Mouse (Mus musculus): ENCODE data around the gene Snai3. TPM values are rescaled to one million over a fixed set of nuclear protein-coding genes. Genes with fewer than 3 reads are reported as not detected.

Gene Snai3
- total RNA-seq (2021) = under 1 TPM; 0.55 to 0.63 TPM

- peak; percentile 50 for DNase-seq
Observed at GRCm38 (mm10) chr8:122460524-122461472, at the start of gene Snai3. TSS of gene Snai3 (minus strand) at chr8:122460733.

GRCm38 (mm10) chr8:122500856-122501255 is 40.3 kb upstream of the Snai3 start:
- DNase-seq = peak; percentile 85

GRCm38 (mm10) chr8:122497912-122498311 is 37.4 kb upstream of the Snai3 start:
- DNase-seq = no peak

DNA sequence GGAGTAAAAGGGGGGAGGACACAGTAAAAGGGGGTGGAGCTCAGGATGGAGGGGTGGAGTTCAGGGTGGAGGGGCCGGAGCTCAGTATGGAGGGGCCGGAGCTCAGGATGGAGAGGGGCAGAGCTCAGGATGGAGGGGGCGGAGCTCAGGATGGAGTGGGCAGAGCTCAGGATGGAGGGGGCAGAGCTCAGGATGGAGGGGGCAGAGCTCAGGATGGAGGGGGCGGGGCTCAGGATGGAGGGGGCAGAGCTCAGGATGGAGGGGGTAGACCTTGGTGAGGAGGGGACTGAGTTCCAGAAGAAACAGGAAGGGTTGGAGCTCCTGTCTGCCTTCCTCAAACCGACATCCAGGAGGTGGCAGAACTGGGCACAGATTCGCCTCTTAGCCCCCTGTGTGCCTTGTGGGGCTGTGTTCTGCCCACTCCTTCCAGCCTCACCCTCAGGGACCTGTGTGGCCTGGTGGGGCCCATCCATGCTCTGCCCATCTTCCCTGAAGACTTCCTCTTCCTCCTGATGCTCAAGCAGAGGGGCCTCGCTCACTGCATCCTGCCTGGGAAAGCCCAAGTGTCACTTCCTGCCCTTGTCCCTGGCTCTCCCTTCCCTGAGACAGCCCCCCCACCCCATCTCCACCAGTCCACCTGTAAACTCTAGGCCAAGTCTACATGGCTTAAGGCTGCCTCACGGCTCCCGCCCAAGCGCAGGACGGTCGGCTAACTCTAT is 36.6 kb upstream of the Snai3 start:
- DNase-seq = peak; percentile 43

GRCm38 (mm10) chr8:122488387-122488786 is 27.9 kb upstream of the Snai3 start:
- no peak for DNase-seq

DNA sequence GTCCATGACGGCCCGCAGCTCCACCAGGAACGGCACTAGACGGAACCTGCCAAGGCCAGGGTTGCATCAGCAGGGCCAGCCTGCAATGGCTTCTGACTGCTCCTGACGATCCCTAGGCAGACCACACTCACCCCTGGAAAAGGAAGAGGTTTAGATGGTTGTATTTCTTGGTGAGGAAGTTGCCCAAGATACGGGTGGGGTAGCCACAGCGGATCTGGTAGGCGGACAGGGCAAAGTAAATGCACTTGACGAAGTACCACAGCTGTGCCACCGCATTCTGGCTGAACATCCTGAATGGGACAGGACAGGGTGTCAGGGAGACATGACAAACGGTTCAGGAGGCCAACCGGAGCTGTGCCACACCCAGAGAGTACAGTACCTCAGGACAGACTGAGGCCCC is 24.3 kb upstream of the Snai3 start:
- no peak for DNase-seq

DNA sequence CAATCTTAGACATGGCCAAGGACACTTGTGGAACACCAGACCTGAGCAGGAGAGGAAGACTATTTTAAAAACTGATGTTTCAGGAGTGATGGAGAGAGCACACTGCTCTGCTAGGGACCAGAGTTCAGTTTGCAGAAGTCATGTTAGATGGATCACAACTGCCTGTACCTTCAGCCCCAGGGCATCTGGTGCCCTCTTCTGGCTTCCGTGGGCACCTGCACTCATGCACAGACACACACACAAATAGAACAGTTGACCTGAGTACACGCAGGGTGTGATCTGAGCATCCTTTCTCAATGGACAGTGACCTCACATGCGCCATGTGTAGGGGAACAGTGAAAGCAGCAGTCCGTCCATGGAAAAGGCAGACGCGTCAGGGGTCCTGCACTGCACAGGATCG is 23.3 kb upstream of the Snai3 start:
- no peak for DNase-seq

- no peak for DNase-seq
Observed at GRCm38 (mm10) chr8:122482448-122482847, 21.9 kb upstream of the Snai3 start.

GRCm38 (mm10) chr8:122475580-122476320 is 15.2 kb upstream of the Snai3 start, which contains the start of the genes Rnf166 and Ctu2:
TSS of gene Rnf166 (minus strand) at chr8:122476064.
TSS of gene Ctu2 (plus strand) at chr8:122476143.
- peak; percentile 96 for DNase-seq

DNA sequence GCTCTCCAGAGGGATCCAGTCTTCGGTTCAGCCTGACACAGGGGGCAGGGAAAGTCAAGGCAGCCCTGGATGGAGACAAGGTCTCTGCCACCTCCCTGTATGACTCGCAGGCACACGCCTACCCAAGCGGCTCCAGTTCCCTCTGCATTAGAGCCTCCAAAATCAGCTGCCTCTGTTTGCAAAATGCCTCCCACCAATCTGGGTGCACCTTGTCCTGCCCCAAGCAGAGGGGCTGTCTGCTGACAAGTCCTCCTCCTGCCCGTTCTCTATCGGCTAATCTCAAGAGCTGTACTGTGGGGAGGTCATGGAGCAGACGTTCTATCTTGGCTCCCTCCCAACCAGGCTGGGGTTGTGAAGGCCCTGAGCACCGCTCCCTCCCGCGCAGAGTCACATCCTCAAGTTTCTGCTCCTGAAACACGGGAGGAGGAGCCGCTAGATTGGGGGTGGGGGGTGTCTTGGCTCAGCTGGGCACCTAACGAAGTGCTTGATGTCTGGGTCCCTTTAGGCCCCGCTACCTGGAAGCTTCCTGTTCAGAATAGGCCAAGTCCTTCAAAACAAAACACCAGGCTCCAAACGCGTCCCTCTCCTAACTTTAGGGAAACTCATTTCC is 14.5 kb upstream of the Snai3 start:
- peak; percentile 64 for DNase-seq

DNA sequence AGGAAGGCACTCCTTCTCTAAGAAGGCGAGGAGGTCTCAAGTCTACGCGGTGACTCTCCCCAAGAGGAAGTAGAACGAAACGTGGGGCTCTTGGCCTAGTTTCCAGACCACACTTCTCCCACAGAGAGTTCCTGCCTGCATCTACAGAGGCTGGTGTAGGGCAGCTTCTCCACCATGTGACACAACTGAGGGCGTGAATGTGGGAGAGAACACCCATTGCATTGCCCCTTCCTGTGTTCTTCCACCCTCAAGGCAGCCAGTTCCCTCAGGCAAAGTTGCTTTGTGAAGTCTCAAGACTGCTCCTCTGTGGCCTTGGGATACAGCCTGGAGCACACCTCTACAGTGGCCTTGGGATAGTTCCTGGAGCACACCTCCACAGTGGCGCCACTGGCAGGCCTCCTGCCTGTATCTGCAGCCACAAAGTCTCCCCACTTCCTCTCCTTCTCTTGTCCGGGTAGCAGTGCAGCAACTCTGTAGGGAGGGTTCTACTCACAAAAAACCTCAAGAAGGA is 13.4 kb upstream of the Snai3 start:
- no peak for DNase-seq

DNA sequence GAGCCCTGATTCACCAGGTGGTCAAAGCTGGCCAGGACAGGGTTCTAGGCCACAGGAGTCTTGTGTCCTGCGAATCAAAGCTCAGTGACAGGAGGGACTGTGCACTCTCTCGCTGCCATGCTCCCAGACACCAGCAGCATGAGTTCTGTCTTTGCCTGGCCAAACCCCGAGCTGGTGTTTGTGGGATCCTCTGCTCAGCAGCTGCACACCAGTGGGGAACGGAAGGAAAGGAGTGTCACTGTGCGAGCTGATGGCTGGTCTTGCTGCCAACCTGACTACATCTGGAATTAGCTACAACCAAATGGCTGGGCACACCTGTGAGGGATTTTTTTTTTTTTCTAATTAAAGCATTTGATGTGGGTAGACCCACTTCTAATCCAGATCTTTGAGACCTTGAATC is 10.2 kb upstream of the Snai3 start:
- no peak for DNase-seq

DNA sequence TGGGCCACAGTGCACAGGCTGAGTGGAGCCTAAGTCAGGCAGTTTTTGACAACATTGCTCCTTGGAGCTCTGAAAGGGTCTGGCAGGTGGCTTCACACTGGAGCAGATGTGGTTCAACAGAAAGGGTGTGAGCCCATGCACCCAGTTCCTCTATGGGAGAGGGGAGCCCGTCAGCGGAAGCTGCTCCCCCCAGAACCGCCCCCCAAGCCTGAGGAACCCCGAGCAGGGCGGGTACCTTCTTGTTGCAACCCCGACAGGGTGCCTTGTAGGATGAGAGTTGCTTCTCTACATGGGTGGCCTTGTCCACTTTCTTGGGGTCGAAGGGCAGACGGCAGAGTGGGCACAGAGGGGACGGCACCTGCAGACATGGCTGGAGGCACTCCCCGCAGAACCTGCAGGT is 9.4 kb upstream of the Snai3 start:
- DNase-seq = no peak

- no peak for DNase-seq
Observed at GRCm38 (mm10) chr8:122469407-122469806, 8.9 kb upstream of the Snai3 start.

GRCm38 (mm10) chr8:122467816-122468215 is 7.3 kb upstream of the Snai3 start:
- no peak for DNase-seq

GRCm38 (mm10) chr8:122464985-122465384 is 4.5 kb upstream of the Snai3 start:
- DNase-seq = no peak

DNA sequence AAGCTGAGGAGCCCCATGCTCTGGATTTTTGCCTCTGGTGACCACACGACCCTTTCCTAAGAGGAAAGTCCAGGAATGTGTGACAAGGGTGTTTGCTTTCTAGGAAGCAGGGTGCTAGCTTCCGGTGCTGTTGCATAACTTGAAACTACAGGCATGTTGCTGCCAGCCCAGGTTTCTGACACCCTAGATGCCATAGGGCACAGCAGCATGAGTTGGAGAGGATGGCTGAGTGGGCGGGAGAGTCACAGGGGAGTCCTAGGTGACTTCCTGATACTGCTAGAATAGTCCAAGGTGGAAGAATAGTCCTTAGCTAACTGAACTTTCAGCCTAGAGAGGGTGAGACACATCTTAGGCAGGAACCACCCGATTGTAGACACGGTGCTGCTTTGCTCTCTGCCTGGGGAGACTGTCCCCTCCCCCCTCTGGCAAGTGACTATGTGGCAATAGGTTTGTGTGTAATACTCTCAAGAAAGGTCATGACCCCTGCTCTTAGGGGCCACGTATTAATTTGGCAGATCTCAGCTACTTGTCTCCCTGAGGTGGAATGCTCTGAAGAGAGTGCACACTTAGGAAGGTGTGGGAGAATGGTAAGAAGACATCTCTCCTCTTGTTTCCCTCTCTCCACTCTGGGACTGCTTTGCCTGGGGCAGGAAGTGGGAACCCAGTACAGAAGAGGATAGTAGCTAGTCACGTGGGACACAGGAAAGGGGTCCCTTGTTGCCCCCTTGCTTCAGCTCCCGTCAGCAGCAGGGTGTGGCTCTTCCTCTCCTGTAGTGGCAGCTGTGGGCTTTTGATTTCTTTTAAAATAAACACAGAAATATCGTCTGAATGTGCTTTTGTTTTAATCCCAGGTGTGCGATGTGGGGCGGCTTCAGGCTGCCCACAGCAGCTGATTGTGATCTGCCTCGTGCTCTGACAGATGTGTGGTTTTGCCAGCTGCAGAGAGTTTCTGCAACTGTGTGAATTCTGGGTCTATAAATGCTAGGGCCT is 3.4 kb upstream of the Snai3 start:
- DNase-seq = no peak

GRCm38 (mm10) chr8:122462510-122462909 is 2.0 kb upstream of the Snai3 start:
- no peak for DNase-seq

- DNase-seq = no peak
Observed at GRCm38 (mm10) chr8:122461473-122462148, 1.1 kb upstream of the Snai3 start.

- DNase-seq = no peak
Observed at GRCm38 (mm10) chr8:122459990-122460389, 543 bp downstream of the Snai3 start.

All from heart, postnatal 4 days (tissue).